In genomic region chr8:123707137-123707536, GRCm38 (mm10) we compare ENCODE assay signal across 18 mouse cellular contexts.
"Had no signal": no experiment of that assay in that cellular context is flagged by ENCODE, and none has a peak within 500 bp of the region (broad histone marks: within the 10 kb centered on the region; RNA-seq: fewer than 3 reads in every experiment).

No protein-coding gene starts in this region.

- H3K4me3 ChIP-seq: limb, embryonic 12.5 days; liver, embryonic 13.5 days; lung, embryonic 15.5 days; midbrain, embryonic 12.5 days; neural tube, embryonic 13.5 days had no signal

- H3K27ac ChIP-seq: limb, embryonic 12.5 days; liver, embryonic 13.5 days; lung, embryonic 15.5 days; macrophage; midbrain, embryonic 12.5 days; neural tube, embryonic 13.5 days had no signal

- DNase-seq: kidney, adult 8-10 months; kidney, postnatal 36 days; liver; liver, embryonic 13.5 days; liver, postnatal 0 days; lung, postnatal 14 days; spleen, adult 18-20 months; thymus, adult 2 months; thymus, postnatal 25 days had no signal

- ATAC-seq: hindbrain, embryonic 16.5 days; inflammation-experienced regulatory T-cells, adult 6 months; intestine, postnatal 0 days; liver, postnatal 0 days; midbrain, embryonic 16.5 days had no signal
